Mouse (Mus musculus) spleen, adult 12 weeks (tissue): Measurements from ENCODE around the gene 1810043G02Rik.
A peak's percentile ranks its signal among the peaks of the same experiment; 100 is the strongest.
"Not testable (repeated sequence)": the region's sequence is repeated elsewhere in the genome, so short reads cannot be mapped to it uniquely, and the experiment has no call there.

Experiments used
- DNase-seq: peaks from one replicate; pipeline ENCODE4 v3.0.0; 2022; ENCODE audit warnings: low spot score

Gene 1810043G02Rik

DNA sequence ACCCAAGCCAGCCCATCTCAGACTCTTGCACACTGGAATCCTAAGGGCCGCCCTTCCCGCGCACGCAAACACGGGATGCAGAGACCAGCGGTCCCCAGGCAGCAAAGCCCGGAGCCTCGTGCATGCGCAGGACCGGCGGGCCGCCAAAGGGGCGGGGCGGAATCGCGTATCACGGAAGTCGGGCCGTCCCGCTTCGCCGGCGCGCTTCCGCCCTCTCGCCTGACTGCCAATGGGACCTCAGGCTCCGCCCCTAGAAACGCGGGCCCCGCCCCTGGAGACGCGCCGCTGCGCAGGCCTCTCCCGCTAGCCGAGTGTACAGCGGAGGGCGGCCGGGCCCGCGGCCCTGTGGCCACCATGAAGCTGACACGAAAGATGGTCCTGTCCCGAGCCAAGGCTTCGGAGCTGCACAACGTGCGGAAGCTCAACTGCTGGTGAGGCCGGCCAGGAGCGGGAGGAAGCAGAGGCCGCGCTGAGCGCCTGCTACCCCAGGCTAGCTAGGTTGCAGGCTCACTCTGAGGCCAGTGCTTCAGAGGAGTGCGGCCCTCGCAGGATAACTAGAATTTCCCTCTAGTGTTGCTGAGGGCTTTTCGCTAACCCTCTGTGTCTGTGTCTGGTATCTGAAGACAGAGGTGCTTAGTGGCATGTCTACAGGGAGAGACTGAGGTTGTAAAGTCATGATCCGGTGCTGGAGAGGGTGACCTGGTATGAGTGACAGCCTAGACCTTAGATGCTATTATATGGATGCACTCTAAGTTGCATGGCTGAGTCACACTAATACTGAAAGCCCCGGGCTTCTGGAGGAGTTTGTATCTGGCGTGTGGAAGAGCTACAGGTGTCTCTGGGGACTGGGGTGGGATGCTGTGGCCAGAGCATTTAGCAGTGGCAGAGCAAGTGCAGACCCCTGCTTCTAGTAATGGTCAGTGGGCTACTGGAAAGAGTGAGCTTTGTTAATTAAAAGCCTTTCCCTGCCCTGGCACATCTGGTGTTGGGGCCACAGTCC lies at the start of gene 1810043G02Rik:
TSS of gene 1810043G02Rik (plus strand) at position 174 of the 1,000 bp plus-strand sequence.
- peak; percentile 99 for DNase-seq

DNA sequence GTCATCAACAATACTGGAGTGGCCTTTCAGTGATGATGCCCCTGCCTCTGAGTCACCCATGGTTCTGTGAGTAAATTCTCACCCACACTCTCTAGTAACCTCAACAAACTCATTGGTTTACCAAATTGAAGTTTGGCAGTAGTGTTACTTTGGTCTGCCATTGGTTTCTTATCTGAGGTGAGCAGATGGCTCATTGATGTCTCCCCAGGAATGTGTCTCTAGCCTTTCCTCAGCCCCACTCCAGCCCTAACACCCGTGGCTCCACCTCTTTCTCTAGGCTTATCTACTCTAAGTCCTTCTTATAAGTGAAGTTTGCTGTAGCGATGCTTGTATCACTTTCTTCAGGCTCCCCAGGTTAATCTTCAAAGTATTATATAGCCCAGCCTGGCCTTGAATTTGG lies 38.6 kb upstream of the 1810043G02Rik start:
- DNase-seq: no peak

DNA sequence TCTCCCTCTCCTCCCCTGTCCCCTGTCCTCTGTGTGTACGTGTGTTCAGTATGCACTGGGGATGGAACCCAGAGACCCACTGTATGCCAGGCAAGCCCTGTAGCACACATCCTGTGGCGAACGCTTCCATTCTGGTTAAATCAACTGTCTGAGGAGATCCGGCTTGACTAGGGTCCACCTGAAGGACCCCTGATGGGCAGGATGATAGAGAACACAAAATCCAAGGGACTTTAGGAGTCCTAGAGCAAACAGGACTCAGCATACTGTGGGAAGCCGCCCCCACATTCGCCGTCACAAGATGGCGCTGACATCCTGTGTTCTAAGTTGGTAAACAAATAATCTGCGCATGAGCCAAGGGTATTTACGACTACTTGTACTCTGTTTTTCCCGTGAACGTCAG lies 27.9 kb upstream of the 1810043G02Rik start:
- DNase-seq: not testable (repeated sequence)

DNA sequence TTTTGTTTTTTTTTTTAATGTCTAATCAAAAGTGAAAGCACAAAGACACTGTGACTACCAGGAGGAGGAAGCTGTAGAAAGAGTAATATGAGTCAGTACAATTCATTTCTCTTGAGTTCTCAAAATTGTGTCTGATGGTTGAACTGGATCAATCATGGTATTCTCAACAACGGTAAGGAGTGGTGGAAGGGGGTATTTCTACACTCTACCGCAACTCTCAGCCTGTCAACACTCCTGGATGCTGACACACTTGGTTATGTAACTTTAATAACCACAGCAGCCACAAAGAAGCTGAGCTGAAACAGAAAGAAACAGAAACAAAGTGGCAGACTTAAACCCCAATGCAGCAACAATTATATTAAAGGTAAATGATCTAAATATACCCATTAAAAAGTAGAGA lies 15.6 kb upstream of the 1810043G02Rik start:
- DNase-seq: no peak

DNA sequence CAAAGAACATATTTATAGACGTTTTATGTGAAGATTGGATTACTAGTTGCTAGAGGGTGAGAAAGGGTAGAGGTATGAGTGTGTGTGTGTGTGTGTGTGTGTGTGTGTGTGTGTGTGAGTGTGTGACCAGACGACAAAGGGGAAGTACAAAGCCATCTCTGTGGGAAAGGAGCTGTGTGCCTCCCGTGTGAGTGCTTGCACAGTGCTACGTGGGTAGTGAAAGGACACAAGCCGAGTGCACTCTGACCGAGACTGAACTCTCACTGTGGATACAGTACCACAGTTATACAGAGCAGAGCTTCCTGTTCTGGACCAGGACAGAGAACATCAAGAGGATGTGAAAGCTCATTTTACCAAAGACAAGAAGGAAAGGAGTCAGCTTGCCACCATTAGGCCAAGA lies 14.4 kb upstream of the 1810043G02Rik start:
- no peak for DNase-seq

DNA sequence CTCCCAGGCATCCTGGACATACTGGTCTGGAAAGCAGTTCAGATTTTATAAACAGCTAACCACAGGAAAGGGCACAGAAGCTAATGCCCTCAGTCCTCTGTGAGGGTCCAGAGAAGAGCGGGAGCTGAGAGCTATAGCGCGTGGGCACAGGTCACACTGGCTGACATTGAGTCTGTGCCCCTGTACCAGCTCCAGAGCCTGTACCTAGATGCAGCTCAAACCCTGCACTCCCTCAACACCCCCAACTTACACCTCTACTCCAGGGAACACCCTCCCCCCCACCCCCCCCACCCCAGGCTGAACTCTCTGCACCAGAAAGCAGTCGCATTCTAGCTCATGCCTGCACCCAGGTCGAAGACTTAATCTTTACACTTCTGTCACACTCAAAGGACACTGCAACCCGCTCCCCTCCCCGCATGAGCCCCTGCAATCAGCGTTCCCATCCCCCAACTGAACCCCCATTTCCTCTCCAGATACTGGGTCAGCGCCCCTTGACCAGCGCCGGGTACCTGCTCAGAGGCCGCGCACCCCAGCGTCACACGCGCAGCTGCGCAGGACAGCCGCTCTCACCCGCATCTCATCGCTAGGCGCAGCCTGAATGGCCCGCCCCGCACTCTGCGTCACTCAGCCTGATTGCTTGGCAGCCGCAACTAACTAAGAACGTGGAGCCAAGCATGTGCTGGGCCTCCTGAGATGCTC lies 8.9 kb upstream of the 1810043G02Rik start:
- no peak for DNase-seq

DNA sequence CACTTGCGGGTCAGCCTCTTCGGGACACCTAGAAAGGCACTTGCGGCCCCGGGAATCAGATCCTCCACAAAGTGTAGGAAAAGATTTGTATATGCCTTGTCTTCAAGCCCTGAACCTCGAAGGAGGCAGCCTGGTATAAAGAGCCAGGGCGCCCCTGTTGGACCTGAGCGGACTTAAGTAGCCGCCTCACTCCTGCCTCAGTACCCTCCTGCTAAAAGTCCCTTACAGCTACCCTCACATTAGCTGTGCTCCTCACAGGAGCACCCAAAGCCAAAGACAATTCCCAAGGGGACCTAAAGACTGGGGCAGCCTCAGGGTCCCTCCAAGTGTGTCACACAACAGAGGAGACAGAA lies 8.4 kb upstream of the 1810043G02Rik start:
- DNase-seq: no peak

DNA sequence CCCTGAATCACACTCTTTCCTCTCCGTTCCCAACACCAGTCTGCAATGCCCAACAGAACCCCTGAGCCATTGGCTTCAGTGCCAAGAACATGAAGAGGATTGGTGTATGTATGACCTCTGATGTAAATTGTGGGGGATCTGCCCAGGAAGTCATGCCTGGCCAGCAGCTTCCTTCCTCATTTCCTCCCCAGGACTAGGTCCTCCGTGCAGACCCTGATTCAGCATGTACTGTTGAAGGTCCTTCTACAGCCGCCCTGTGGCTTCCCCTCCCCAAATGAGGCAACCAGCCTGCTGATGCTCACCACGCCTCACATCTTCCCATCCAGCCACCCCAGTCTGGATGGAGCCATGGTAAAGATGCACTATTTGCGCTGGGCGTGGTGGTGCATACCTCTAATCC lies 7.8 kb upstream of the 1810043G02Rik start, which contains the start of gene Trpm2:
TSS of gene Trpm2 (minus strand) at position 83 of the 400 bp plus-strand sequence.
- DNase-seq: no peak

DNA sequence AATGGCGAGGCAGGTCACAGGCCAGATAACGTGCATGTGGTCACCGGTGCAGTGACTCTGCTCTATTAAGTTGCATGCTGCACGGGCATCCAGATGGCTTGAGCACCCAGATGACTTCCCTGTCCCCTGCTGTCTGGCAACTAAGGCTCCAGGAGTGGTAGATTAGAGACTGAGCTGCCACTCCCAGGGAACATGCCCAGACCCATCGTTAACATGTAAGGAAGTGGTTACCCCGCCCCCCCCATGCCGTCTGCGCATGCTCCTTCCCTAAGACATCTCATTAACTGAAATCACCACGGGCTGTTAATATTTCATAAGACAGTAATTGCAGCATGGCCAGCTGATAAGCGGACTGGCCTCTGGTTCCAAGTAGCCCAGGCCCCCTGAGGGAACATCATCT lies 7.1 kb upstream of the 1810043G02Rik start:
- no peak for DNase-seq

DNA sequence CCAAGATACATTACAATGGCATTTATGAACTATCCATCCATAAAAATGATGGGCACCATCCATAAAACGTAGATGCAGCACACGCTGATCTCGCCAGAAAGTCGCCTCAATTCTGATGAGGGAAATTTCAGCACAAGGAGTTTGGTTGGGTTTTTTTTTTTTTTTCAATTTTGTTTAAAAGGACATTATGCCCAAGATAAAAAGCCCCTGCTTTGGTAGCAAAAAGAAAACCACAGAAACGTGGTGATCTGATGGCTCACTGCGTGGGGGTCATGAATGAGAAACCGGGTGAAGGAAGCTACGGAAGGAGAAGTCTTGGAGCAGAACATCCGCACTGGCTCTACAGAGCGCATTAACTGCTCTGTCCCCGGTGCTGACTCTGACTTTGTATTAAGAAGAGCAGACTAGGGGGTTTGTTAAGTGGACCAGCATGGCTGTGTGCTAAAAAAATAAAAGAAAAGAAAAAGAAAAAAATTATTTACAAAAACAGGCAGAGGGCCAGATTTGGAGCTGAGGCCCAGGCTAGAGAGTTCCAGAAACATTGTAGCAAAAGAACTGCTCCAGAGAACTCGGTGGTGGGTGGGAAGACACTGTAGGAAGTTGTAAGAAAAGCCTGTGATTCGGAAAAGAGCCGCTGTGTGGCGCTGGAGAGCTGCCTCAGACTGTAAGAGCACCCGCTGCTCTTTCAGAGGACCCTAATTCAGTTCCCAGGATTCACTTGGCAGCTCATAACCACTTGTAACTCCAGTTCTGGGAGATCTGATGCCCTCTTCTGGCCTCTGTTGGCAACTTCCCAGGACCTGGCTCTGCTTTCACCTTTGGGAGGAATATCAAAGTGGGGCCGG lies 6.4 kb upstream of the 1810043G02Rik start:
- DNase-seq: no peak

DNA sequence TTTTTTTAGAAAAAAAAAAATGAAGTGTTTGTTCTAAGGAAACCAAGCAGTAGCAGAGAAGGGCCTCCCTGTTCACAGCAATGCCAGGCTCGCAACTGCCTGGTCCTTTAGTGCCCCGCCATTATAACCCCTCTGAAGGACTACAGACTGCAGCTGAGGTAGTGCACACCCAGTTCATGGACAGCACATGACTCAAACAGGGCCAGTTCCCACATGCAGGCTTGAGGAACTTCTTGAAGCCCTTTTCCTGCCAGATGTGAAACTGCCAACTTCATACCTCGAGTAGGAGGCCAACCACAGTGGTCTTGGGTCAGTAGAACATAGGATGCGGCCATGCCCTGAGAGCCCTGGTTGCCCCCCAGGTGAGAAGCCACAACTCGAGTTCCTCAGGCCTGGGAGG lies 4.0 kb upstream of the 1810043G02Rik start:
- no peak for DNase-seq

DNA sequence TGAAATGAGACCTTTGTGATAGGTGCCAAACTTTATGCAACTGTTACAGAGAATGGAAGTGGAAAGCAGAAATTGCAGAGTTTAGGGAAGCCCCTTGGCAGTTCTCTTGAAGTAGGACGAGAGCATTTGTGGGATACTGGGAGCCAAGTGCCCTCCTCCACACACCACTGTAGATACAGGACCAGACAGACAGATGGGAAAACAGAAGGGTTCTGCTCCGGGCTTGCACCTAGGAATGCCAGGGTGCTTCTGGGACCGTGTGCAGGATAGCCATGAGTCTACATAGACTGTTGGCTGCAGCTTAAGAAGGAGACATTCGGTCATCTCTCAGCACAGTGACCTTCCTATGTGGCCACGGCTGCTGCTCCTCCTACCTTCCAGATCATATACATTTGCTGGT lies 3.5 kb upstream of the 1810043G02Rik start:
- no peak for DNase-seq

DNA sequence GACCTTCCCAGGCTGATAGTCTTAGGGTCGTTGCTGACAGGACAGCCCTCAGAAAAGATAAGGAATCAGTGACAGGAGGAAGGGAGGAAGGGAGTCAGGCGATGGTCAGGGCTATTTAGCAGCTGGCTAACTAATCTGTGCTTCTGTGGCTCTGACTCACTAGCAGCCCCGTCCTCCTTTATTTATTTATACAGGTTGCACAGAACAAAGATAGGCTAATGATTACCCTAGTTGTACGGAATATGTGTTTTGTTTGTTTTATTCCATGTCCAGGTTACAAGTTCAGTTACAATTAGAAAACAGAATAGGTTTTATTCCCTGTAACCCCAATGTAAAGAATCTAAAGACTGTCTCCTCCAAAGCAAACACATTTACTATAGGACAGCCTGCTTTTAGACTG lies 2.7 kb upstream of the 1810043G02Rik start:
- DNase-seq: no peak

DNA sequence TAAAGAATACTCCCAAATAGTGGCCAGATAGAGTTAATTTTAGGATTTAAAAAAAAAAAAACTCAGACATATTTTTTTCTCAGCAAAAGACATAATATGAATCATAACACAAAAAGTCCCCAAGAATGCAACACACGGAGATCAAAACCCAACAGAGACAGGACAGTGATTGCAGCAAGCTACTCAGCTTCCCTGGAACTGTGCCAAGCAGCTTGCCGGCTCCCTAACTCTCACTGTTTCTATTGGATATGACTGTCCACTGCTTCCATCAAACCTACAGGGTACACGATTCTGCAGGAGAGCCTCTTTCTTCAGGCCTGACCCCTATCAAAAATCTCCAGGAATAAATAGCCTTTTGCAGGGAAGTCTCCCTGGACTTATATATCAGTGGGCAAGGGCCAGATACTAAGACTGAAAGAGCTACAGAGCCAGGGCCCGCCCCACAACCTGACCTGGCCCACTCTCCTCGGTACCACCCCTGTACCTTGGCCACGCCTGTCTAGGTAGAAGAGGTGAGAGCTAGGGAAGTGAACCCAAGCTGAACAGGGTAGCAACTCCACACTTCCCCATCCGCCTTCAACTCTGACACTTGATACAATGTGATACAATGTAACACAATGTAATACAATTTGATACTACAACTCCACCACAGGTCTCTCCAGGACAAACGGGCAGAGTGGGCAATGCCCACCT lies 1.7 kb upstream of the 1810043G02Rik start:
- no peak for DNase-seq

DNA sequence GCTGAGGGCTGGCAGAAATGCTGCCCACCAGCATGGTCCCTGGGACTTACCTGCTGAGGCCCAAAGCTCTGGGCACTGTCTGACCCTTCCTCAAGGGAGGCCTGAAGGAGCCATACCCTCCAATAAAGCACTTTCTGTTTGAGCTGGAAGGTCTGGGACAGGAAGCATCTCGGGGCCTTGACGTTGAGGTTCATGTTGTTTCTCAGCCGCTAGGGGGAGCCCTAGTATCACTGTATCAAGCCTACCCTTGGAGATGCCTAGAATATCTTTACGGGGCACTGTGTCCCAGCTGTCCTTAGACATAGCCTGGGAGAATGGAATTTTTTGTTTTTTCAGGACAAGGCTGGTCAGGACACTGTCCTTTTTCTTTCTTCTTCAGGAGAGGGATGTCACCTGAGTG lies 6.3 kb downstream of the 1810043G02Rik start:
- DNase-seq: peak; percentile 63

DNA sequence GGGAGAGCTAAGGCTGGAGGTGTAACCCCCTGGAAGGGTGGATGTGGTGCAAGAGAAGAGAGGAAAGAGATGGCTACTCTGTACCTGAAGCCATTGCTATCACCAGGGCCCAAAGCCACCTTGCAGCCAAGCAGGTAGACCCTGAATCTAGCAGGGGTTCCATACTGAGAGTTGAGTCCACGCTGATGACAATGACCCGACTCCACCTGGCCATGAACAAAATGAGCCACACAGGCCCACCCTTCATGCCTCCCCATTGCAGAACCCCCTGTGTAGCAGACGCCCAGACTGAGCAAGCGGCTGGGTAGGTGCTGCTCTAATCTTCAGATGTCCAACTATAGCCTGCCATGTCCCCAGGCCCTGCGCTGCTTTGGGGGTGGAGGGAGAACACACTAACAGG lies 7.5 kb downstream of the 1810043G02Rik start:
- no peak for DNase-seq

DNA sequence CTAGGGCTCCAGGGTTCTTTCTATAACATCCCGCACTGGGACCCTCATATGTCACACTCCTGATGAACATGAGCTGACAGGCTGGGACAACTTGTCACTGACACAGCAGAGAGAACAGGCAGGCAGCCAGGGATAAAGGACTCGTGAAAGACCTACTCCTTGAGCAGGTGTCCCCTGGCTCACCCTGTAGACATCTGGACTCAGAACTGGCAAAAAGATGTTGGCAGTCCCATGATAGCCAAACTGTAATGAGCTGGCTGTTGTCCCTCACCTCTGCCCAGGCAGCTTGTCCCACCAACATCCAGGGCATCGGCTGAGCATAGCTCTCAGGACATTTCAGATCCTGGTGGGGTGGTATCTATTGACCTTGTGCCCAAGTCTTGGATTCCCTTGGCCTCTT lies 17.3 kb downstream of the 1810043G02Rik start:
- DNase-seq: no peak

DNA sequence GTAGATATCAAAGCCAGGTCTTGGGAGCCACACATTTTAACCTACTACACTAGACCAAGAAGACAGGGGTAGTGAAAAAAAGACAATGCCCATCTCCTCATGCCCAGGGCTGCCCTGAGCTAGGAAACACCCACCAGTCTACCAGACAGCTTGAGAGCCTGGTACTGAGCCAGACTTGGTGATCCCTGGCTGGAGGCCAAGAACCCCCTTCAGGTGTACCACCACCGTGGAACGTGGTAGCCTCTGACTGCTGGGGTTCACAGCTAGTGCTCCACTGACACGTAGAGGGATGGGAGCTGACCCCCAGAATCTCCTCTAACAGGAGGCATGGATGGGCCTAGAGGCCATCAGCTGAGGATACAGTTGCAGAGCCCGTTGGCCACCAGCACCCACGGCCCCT lies 21.9 kb downstream of the 1810043G02Rik start:
- DNase-seq: no peak

DNA sequence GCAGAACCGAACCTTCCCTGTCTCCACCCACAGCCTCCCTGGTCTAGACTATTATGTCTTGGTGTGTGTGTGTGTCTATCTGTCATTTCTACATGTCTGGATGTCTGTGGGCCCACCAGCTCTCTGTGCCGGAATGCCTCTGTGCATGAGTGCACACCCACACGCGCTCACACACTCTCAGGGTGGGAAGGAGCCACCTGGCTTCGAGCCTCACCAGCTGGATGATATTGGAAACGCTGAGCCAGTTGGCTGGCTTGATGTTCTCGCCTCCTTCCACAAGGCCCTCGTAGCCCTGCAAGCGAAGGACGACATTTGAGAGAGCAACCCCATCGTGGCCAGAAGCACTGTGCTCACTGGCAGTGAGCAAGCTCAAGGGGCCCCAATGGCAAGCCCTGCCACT lies 23.5 kb downstream of the 1810043G02Rik start:
- no peak for DNase-seq

DNA sequence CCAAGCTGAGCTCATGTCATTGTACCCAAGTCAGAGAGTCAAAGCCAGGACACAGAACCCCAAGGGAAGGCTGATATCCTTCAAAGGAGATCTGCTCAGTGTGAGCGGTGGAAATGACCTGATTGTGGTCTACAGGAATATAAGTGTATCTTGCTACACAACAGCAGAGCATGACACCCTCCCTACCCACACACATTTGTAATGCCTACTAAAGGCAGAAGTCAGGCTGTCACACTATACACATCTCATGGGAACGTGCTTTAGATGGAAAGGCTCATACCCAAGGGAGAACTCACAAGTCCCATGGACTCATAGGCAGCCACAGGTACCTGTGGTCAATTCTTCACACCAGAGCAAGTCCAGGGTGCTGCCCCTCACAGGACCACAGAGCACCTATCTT lies 24.0 kb downstream of the 1810043G02Rik start:
- DNase-seq: no peak

DNA sequence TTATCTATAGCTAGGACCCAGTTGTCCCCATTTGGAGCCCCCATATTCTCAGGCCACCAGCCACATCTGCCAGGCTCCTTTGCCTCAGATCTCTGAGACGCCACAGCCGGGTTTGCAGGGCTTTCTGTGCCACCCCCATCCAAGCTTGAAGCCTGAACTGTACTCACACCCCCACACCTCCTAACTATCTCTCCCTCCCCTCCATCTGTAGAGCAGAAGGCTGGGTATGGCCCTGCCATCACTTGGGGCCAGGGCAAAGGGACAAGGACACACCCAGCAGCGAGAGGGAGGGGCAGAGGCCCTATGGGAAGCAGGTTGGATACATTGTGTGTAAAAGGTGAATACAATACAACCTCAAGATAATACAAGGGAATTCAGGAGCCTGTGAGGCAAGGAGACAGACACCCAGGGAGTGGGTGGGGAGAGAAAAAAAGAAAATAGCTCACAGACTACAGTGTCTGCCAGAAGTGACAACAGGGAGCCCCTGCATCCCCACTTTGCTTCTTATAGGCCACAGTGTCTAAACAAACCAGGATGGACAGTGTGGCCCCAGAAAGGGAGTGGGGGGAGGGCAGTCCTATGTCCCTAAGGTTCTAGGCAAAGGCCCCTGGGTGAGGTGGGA lies 26.3 kb downstream of the 1810043G02Rik start:
- no peak for DNase-seq
